Mouse (Mus musculus) gastrocnemius, adult 18-20 months (tissue): ENCODE measurements around the gene Eps8l2. TPM values are rescaled to one million over a fixed set of nuclear protein-coding genes. Genes with fewer than 3 reads are reported as not detected.

ENCODE experiments used
- DNase-seq: peaks from one replicate; pipeline ENCODE4 v3.0.0; 2021; ENCODE audit warnings: low spot score
- total RNA-seq, 2 experiments: library from RNA; stranded (reverse); gene quantifications; 2 replicates each; pipeline ENCODE4 v1.2.3; 2021

The Eps8l2 gene
- total RNA-seq, 2 experiments from 2014 or later, result 1.1 to 2.3 TPM

GRCm38 (mm10) chr7:141364349-141365048 is 25.8 kb downstream of the Eps8l2 start:
- no peak for DNase-seq

- no peak for DNase-seq
Observed at GRCm38 (mm10) chr7:141365049-141365445, 26.4 kb downstream of the Eps8l2 start.

GRCm38 (mm10) chr7:141367358-141367757 is 28.7 kb downstream of the Eps8l2 start:
- DNase-seq, result no peak

GRCm38 (mm10) chr7:141369918-141370317 is 31.2 kb downstream of the Eps8l2 start:
- DNase-seq, result no peak

- DNase-seq, result no peak
Observed at GRCm38 (mm10) chr7:141371942-141372595, 33.4 kb downstream of the Eps8l2 start.

GRCm38 (mm10) chr7:141373611-141374010 is 34.9 kb downstream of the Eps8l2 start:
- no peak for DNase-seq

- no peak for DNase-seq
Observed at GRCm38 (mm10) chr7:141374399-141374798, 35.7 kb downstream of the Eps8l2 start.

GRCm38 (mm10) chr7:141379584-141379983 is 40.9 kb downstream of the Eps8l2 start:
- DNase-seq, result no peak

GRCm38 (mm10) chr7:141381068-141381835 is 42.6 kb downstream of the Eps8l2 start:
- DNase-seq, result no peak

- no peak for DNase-seq
Observed at GRCm38 (mm10) chr7:141387807-141388486, 49.3 kb downstream of the Eps8l2 start.

GRCm38 (mm10) chr7:141388487-141389109 is 49.9 kb downstream of the Eps8l2 start:
- DNase-seq, result no peak

GRCm38 (mm10) chr7:141390326-141391259 is 51.9 kb downstream of the Eps8l2 start:
- DNase-seq, result no peak

- peak; percentile 97 for DNase-seq
Observed at GRCm38 (mm10) chr7:141391625-141392551, 53.2 kb downstream of the Eps8l2 start, which contains the start of gene Taldo1. Gene Taldo1, plus strand, starts transcription at chr7:141392199.

GRCm38 (mm10) chr7:141392552-141393222 is 54.0 kb downstream of the Eps8l2 start:
- DNase-seq, result no peak

- DNase-seq, result no peak
Observed at GRCm38 (mm10) chr7:141394158-141394557, 55.5 kb downstream of the Eps8l2 start.

GRCm38 (mm10) chr7:141394771-141395170 is 56.1 kb downstream of the Eps8l2 start:
- peak; percentile 40 for DNase-seq

- no peak for DNase-seq
Observed at GRCm38 (mm10) chr7:141395348-141395747, 56.7 kb downstream of the Eps8l2 start.

- DNase-seq, result peak; percentile 49
Observed at GRCm38 (mm10) chr7:141403305-141403704, 64.6 kb downstream of the Eps8l2 start.
